Mouse (Mus musculus) spleen, postnatal 36 days (tissue): ENCODE data around the gene Nfkbid.

Source experiments
- DNase-seq, 2 experiments: peaks; one replicate each; pipeline ENCODE4 v3.0.0; 2022; ENCODE audit warnings: low spot score in 2 of 2, mixed read lengths in 1 of 2

Nfkbid gene

GRCm38 (mm10) chr7:30421175-30421889 lies at the start of gene Nfkbid:
Gene Nfkbid (plus strand): TSS chr7:30421732.
- peak; percentile 92 to 93 for DNase-seq

- peak; percentile 91 to 93 for DNase-seq
Measured at GRCm38 (mm10) chr7:30373501-30373962, 48.0 kb upstream of the Nfkbid start.

GRCm38 (mm10) chr7:30380061-30380460 lies 41.5 kb upstream of the Nfkbid start:
- no peak for DNase-seq

- DNase-seq = no peak
Measured at GRCm38 (mm10) chr7:30384106-30384505, 37.4 kb upstream of the Nfkbid start.

- DNase-seq = no peak
Measured at GRCm38 (mm10) chr7:30392746-30393520, 28.6 kb upstream of the Nfkbid start.

- no peak for DNase-seq
Measured at GRCm38 (mm10) chr7:30393631-30394030, 27.9 kb upstream of the Nfkbid start.

GRCm38 (mm10) chr7:30394379-30394778 lies 27.2 kb upstream of the Nfkbid start:
- DNase-seq = peak; percentile 82 to 85

GRCm38 (mm10) chr7:30394871-30395270 lies 26.7 kb upstream of the Nfkbid start:
- DNase-seq = peak; percentile 47 to 64

- no peak for DNase-seq
Measured at GRCm38 (mm10) chr7:30399671-30400070, 21.9 kb upstream of the Nfkbid start.

GRCm38 (mm10) chr7:30402343-30402742 lies 19.2 kb upstream of the Nfkbid start:
- DNase-seq = no peak

GRCm38 (mm10) chr7:30408639-30409038 lies 12.9 kb upstream of the Nfkbid start:
- DNase-seq = no peak

GRCm38 (mm10) chr7:30409789-30410188 lies 11.7 kb upstream of the Nfkbid start:
- no peak for DNase-seq

GRCm38 (mm10) chr7:30411023-30411422 lies 10.5 kb upstream of the Nfkbid start:
- DNase-seq = no peak

- peak; percentile 61 to 71 for DNase-seq
Measured at GRCm38 (mm10) chr7:30412735-30413147, 8.8 kb upstream of the Nfkbid start.

GRCm38 (mm10) chr7:30413596-30413995 lies 7.9 kb upstream of the Nfkbid start, which contains the start of gene Tyrobp:
Gene Tyrobp (plus strand): TSS chr7:30413760.
- peak; percentile 69 for DNase-seq

GRCm38 (mm10) chr7:30417856-30418255 lies 3.7 kb upstream of the Nfkbid start:
- DNase-seq = peak; percentile 61 to 72

GRCm38 (mm10) chr7:30419561-30420499 lies 1.7 kb upstream of the Nfkbid start, which contains the start of gene Hcst:
Gene Hcst (minus strand): TSS chr7:30419854.
- peak; percentile 65 to 66 for DNase-seq

- no peak for DNase-seq
Measured at GRCm38 (mm10) chr7:30420673-30421072, 859 bp upstream of the Nfkbid start.

- peak; percentile 95 to 96 for DNase-seq
Measured at GRCm38 (mm10) chr7:30421890-30422435, 431 bp downstream of the Nfkbid start.

- DNase-seq = peak; percentile 27 to 30
Measured at GRCm38 (mm10) chr7:30422560-30422959, 1.0 kb downstream of the Nfkbid start.

GRCm38 (mm10) chr7:30423071-30423641 lies 1.6 kb downstream of the Nfkbid start:
- DNase-seq = peak; percentile 63 to 66
